Mouse (Mus musculus): Measurements from ENCODE around the gene Tomm20. TPM values are rescaled to one million over a fixed set of nuclear protein-coding genes. Genes with fewer than 3 reads are reported as not detected.
"Not testable (repeated sequence)": the region's sequence is repeated elsewhere in the genome, so short reads cannot be mapped to it uniquely, and the experiment has no call there.

Gene Tomm20
- polyA plus RNA-seq, 1 experiment from 2014 or later, result 194 TPM

GRCm38 (mm10) chr8:126886741-126887638, 58.7 kb downstream of the Tomm20 start:
- peak overlapping the region; percentile 36; the same call in 1 of the 2 replicates for H3K27ac ChIP-seq
- peaks cover 20% of the 10 kb centered on the region for H3K4me1 ChIP-seq
- no peaks in the 10 kb centered on the region for H3K36me3 ChIP-seq (replicated peaks)
- no peak overlapping the region for H3K9ac ChIP-seq
- no peak for ATAC-seq (ENCODE audit: low FRiP score)
- no peak overlapping the region for H3K4me2 ChIP-seq
- H3K4me3 ChIP-seq (replicated peaks), result no peak overlapping the region
- no peaks in the 10 kb centered on the region for H3K27me3 ChIP-seq
- H3K9me3 ChIP-seq, result no peaks in the 10 kb centered on the region
- 81% methylated on average over 8 of the region's 8 CpGs for WGBS

- ATAC-seq (ENCODE audit: low FRiP score), result no peak
- Histone ChIP-seq H3K9me3 (no peaks in the 10 kb centered on the region), H3K9ac (no peak overlapping the region), H3K27ac (no peak overlapping the region), H3K27me3 (no peaks in the 10 kb centered on the region), H3K4me3 (replicated peaks) (no peak overlapping the region), H3K4me1 (peaks cover 20% of the 10 kb centered on the region), H3K4me2 (no peak overlapping the region), H3K36me3 (replicated peaks) (no peaks in the 10 kb centered on the region)
- 81% methylated on average over 13 of the region's 13 CpGs for WGBS
Measured at GRCm38 (mm10) chr8:126885554-126886485, 59.8 kb downstream of the Tomm20 start.

GRCm38 (mm10) chr8:126884202-126884926, 61.3 kb downstream of the Tomm20 start:
- H3K27ac ChIP-seq, result no peak overlapping the region
- H3K4me3 ChIP-seq (replicated peaks), result no peak overlapping the region
- no peak overlapping the region for H3K4me2 ChIP-seq
- no peaks in the 10 kb centered on the region for H3K27me3 ChIP-seq
- H3K4me1 ChIP-seq, result peaks cover 20% of the 10 kb centered on the region
- 34% methylated on average over 6 of the region's 6 CpGs for WGBS
- H3K9ac ChIP-seq, result no peak overlapping the region
- no peaks in the 10 kb centered on the region for H3K36me3 ChIP-seq (replicated peaks)
- peak; percentile 67; the same call in 1 of the 2 replicates for ATAC-seq (ENCODE audit: low FRiP score)
- no peaks in the 10 kb centered on the region for H3K9me3 ChIP-seq

- Histone ChIP-seq H3K4me2 (no peak overlapping the region), H3K27me3 (no peaks in the 10 kb centered on the region), H3K36me3 (replicated peaks) (no peaks in the 10 kb centered on the region), H3K4me3 (replicated peaks) (no peak overlapping the region), H3K9me3 (no peaks in the 10 kb centered on the region), H3K27ac (no peak overlapping the region), H3K9ac (no peak overlapping the region), H3K4me1 (peaks cover 20% of the 10 kb centered on the region)
- WGBS, result 68% methylated on average over 5 of the region's 5 CpGs
- ATAC-seq (ENCODE audit: low FRiP score), result no peak
Measured at GRCm38 (mm10) chr8:126883752-126884151, 61.9 kb downstream of the Tomm20 start.

- not testable (repeated sequence) for ATAC-seq (ENCODE audit: low FRiP score); H3K9ac ChIP-seq; H3K36me3 ChIP-seq (replicated peaks); H3K27me3 ChIP-seq; H3K27ac ChIP-seq; H3K4me3 ChIP-seq (replicated peaks); H3K4me2 ChIP-seq; H3K9me3 ChIP-seq
- peaks cover 20% of the 10 kb centered on the region for H3K4me1 ChIP-seq
- 89% methylated on average over 1 of the region's 1 CpGs for WGBS
Measured at GRCm38 (mm10) chr8:126882586-126882985, 63.1 kb downstream of the Tomm20 start.

GRCm38 (mm10) chr8:126881641-126882140, 64.0 kb downstream of the Tomm20 start:
- Histone ChIP-seq H3K4me1 (peaks cover 19% of the 10 kb centered on the region), H3K4me2 (no peak overlapping the region), H3K27me3 (no peaks in the 10 kb centered on the region), H3K9ac (no peak overlapping the region), H3K4me3 (replicated peaks) (no peak overlapping the region), H3K36me3 (replicated peaks) (no peaks in the 10 kb centered on the region), H3K9me3 (no peaks in the 10 kb centered on the region), H3K27ac (no peak overlapping the region)
- no peak for ATAC-seq (ENCODE audit: low FRiP score)
- 81% methylated on average over 4 of the region's 4 CpGs for WGBS

Other genes with a start within 250 kb of the Tomm20 start
- gene Rbm34, start 25.2 kb upstream of the Tomm20 start, polyA plus RNA-seq (2016; fragmentation: Nextera tagmentation; extraction: Ambion mirVana), result 30.4 and 33.0 TPM in 2 replicates
- gene Pard3, start 118.0 kb upstream of the Tomm20 start, polyA plus RNA-seq (2016; fragmentation: Nextera tagmentation; extraction: Ambion mirVana), result 37.0 and 37.8 TPM in 2 replicates